Mouse (Mus musculus): ENCODE measurements around the gene Rdh16f1.
"Not testable (repeated sequence)": the region's sequence is repeated elsewhere in the genome, so short reads cannot be mapped to it uniquely, and the experiment has no call there.

Rdh16f1 gene

DNA sequence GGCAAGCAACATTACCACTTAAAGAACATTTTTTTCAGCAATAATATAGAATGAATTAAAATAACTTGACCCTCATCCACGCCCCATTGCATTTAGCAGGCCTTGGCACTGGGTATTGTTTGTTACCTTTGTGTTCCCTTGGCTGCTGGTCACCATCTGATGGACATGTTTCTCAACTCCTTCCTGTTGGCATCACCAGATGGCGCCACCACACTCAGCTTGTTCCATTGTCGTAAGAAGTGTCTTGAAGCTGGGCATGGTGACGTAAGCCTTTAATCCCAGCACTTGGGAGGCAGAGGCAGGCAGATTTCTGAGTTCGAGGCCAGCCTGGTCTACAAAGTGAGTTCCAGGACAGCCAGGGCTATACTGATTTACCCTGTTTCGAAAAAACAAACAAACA lies 65.8 kb downstream of the Rdh16f1 start:
- in situ Hi-C loops (cut with MboI, MseI), result no loop called here

- in situ Hi-C loops (cut with MboI, MseI), result no loop called here
These were observed 69.5 kb downstream of the Rdh16f1 start for GRCm38 (mm10) chr10:127829121-127829520.

GRCm38 (mm10) chr10:127834186-127834585 lies 74.6 kb downstream of the Rdh16f1 start:
- in situ Hi-C loops (cut with MboI, MseI), result not testable (repeated sequence)

DNA sequence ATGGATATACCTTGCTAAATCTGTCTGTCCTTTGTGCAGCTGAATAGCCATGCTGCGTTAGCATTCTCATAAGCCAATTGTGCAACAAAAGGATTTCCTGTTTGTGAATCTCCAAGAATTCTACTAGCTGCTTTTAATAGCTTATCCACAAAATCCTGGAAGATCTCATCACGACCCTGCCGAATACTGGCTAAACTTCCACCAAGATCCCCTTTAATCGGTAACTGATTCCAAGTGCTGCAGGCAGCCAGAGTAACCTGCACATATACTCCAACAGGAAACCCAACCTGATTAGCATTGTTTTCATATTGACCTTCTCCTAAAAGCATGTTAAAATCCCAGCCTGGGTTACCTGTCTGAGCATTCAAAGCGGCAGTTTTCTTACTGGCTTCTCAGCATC lies 75.7 kb downstream of the Rdh16f1 start:
- in situ Hi-C loops (cut with MboI, MseI), result no loop called here

DNA sequence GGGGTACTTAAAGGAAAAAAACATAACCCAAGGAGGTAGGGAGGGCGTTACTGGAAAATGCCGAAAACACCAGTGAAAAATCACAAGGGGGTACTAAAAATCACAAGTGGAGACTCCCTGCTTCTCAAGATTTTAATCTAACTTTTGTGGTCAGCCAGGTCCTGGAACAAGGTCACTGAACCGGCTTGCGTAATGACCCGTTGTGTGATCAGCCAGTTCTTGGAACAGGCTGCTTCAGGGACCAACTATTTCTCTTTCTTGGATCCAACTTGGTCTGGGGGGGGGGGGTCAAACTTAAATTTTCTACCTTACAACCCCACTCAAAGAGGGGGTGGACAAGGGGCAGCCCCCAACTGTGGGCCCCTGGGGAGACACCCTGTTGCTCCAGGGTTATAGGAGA lies 78.2 kb downstream of the Rdh16f1 start:
- in situ Hi-C loops (cut with MboI, MseI), result not testable (repeated sequence)

- in situ Hi-C loops (cut with MboI, MseI), result no loop called here
These were observed 79.0 kb downstream of the Rdh16f1 start for GRCm38 (mm10) chr10:127838539-127838938.

DNA sequence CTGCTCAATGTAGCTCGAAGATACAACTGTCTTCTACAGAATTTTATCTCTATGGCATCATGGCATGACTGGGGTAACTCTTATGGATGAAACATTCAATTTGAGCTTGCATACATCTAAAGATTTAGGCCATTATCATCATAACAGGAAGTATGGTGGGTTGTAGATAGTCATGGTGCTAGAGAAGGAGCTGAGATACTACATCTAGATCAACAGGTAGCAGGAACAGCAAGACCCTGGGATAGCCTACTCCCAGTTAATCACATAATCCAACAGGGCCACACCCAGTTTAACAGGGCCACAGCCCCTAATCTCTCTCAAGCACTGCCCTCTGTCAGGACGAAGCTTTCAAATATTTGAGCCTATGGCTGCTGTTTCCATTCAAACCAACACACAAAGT lies 81.2 kb downstream of the Rdh16f1 start:
- in situ Hi-C loops (cut with MboI, MseI), result no loop called here
